Mouse (Mus musculus) neural tube, embryonic 10.5 days (tissue): ENCODE measurements around the gene Bicral.

Experiments
- DNase-seq: peaks from one replicate; pipeline ENCODE4 v3.0.0-alpha.2; 2017; ENCODE audit warnings: low spot score; ENCODE audit errors: extremely low spot score

Gene Bicral

DNA sequence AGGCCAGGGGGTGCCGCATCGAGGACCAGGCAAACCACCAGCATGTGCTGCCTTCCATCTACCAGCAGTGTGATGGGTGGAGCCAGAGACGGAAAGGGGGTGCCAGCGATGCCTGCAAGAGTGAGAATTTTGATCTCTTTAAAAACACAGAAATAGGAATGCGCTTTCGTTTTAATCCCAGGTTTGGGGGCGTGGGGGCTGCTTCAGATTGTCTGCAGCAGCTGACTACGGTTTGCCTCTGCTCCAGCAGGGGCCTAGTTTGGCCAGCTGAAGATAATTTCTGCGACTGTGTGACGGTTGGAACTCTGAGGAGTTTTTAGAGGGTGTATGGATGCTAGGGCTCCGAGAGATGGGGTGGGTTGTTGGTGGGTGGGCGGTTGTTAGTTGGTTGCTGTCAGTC, 99.5 kb downstream of the Bicral start:
- no peak for DNase-seq

DNA sequence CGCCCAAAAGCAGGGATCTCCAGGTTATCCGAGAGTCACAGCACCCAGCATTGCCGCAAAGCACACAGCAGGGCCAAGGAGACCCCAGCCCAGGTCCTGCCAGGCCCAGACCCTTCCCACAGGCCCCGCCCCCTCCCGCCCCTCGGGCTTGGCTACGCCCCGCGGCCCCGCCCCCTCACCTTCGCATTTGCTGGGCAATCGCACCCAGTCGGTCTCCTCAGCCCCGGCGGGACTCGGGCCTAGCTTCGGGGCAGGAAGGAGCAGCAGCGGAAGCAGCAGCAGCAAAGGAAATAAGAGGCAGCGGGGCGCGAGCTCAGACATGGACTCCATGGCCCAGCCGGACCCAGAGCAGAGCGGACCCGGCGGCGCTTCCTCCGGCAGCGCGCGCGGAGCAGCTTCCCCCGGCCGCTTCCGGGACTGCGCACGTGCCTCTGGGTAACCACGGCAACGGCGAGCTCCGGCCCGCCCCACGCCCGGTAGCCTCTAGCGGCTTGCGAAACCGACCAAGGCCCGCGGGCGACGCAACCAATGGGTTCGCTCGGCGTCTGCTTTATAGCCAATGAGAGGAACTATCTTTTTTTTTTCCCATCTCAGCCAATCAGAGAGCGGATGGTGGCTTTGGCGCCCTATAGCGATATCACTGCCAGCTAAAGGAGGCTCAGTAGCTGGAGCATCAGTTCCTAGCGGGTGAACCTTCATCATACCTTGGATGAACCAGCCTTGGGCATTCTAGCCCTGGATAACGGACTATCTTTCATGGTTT, 106.3 kb downstream of the Bicral start, which contains the start of gene Cnpy3:
Gene Cnpy3, minus strand, starts transcription at position 421 of the 763 bp plus-strand sequence.
- DNase-seq: peak; percentile 99

DNA sequence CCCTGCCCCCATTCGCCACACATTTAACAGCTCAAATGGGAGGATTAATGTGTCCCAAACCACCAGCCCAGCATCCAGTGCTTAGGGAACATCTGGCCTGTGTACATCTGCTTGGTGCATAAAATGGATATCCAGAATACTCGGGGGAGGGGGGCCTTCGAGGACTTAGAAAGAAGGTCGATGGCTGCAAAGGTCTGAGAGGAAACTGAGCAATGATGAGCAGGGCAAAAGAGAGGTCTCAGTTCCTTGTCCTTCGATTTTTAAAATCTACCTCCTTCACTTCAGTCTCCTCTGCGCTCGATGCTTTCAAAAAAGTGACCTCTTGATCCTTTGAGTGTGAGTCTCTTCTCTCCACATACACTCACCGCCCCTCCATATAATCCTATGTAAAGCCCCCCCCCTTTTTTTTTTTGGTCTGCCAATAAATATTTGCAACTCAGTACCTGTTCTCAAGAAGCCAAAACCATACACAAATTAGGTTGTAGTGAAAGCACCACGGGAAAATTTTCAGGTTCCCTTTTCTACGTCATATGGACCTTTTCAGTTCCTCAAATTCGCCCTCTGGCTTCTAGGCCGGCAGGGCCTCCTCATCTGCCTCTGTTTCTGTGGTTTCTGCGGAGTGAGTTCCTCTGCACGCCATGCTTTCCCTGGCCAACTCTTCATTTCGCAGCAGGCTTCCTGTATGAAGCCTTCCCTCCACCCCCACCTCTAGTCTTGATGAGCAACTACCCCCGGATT, 107.1 kb downstream of the Bicral start:
- DNase-seq: no peak

DNA sequence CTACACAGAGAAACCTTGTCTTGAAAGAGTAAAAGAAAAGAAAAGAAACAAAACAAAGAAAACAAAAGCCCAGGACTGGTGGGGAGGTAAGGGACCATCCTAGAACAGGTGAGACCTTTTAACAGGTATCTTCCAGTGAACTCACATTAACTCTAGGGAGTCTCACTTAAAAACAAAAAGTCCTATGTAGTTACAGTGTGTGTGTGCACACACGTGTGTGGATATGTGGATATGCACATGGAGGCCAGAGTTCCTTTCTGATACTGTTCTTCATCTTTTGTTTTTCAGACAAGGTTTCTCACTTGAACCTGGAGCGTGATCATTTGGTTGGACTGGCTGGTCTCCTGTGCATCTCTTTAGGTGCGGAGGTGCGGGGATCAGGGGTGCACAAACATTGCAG, 107.7 kb downstream of the Bicral start:
- DNase-seq: no peak

DNA sequence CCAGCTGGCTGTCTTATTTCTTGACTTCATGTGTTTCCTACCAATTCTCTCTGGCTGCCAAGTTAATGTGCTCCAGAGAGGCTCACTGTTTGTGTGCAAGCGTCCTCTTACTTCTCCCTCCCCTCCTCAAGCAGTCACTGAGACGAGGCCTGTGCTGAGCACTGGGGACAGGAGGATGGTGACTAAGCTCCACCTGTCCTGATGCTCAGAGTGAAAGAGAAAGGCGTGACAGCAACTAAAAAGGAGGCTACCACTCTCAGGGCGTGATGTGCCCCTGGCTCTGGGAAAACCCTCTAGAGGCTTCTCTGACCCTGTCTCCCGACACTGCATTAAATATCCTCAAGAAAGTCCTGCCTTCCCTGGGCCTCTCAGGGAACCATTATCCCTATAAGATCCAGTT, 109.0 kb downstream of the Bicral start:
- DNase-seq: no peak
